Mouse (Mus musculus): Measurements from ENCODE around the gene Perm1. TPM values are rescaled to one million over a fixed set of nuclear protein-coding genes. Genes with fewer than 3 reads are reported as not detected.

Perm1 gene
- total RNA-seq (2021), result 100 to 1,000 TPM; 144 to 172 TPM
- long read RNA-seq, experiment 1, transcript Perm1-201 (4 exons, 3,901 nt), result major isoform, 9 of 154 reads
- long read RNA-seq, experiment 1, partial matches to known transcripts, result 145 of 154 reads
- long read RNA-seq, experiment 1, other reads (novel, unspliced or antisense), result 0 of 154 reads
- long read RNA-seq, experiment 2, transcript Perm1-201 (4 exons, 3,901 nt), result major isoform, 16 of 175 reads
- long read RNA-seq, experiment 2, partial matches to known transcripts, result 159 of 175 reads
- long read RNA-seq, experiment 2, other reads (novel, unspliced or antisense), result 0 of 175 reads

GRCm38 (mm10) chr4:156215649-156216048, at the start of gene Perm1:
TSS of gene Perm1 (plus strand) at chr4:156215868.
- DNase-seq, result peak; percentile 64 to 73
- intact Hi-C loops (cut with DNase I), result no loop called here

GRCm38 (mm10) chr4:156166477-156166876, 49.2 kb upstream of the Perm1 start:
- intact Hi-C loops (cut with DNase I), result loop anchor here (5.0 kb wide), 1 partner anchor 34 kb away; the partner anchor contains the start of gene Rnf223
- DNase-seq, result no peak

- intact Hi-C loops (cut with DNase I), result loop anchor here (5.0 kb wide), 1 partner anchor 36 kb away; the partner anchor contains the start of gene Rnf223
- no peak for DNase-seq
Measured at GRCm38 (mm10) chr4:156168611-156169010, 47.1 kb upstream of the Perm1 start.

GRCm38 (mm10) chr4:156169129-156169528, 46.5 kb upstream of the Perm1 start:
- no peak for DNase-seq
- intact Hi-C loops (cut with DNase I), result loop anchor here (5.0 kb wide), 1 partner anchor 37 kb away; the partner anchor contains the start of gene Rnf223

GRCm38 (mm10) chr4:156171828-156172227, 43.8 kb upstream of the Perm1 start:
- intact Hi-C loops (cut with DNase I), result no loop called here
- DNase-seq, result no peak

GRCm38 (mm10) chr4:156177630-156178029, 38.0 kb upstream of the Perm1 start:
- DNase-seq, result no peak
- intact Hi-C loops (cut with DNase I), result no loop called here

GRCm38 (mm10) chr4:156183747-156184146, 31.9 kb upstream of the Perm1 start:
- no peak for DNase-seq
- intact Hi-C loops (cut with DNase I), result no loop called here

- no peak for DNase-seq
Measured at GRCm38 (mm10) chr4:156184291-156184954, 31.2 kb upstream of the Perm1 start.

GRCm38 (mm10) chr4:156185456-156185949, 30.2 kb upstream of the Perm1 start:
- no peak for DNase-seq
- intact Hi-C loops (cut with DNase I), result no loop called here

More at GRCm38 (mm10) chr4:156184291-156184954, 31.2 kb upstream of the Perm1 start:
- intact Hi-C loops (cut with DNase I), result no loop called here

- no peak for DNase-seq
- intact Hi-C loops (cut with DNase I), result no loop called here
Measured at GRCm38 (mm10) chr4:156185950-156186850, 29.5 kb upstream of the Perm1 start.

GRCm38 (mm10) chr4:156188162-156188810, 27.4 kb upstream of the Perm1 start:
- intact Hi-C loops (cut with DNase I), result no loop called here

GRCm38 (mm10) chr4:156188811-156189323, 26.8 kb upstream of the Perm1 start:
- intact Hi-C loops (cut with DNase I), result no loop called here
- DNase-seq, result no peak

More at GRCm38 (mm10) chr4:156188162-156188810, 27.4 kb upstream of the Perm1 start:
- DNase-seq, result no peak

- intact Hi-C loops (cut with DNase I), result loop anchor here (5.0 kb wide), 1 partner anchor 80 kb away; no protein-coding TSS in a partner anchor
- no peak for DNase-seq
Measured at GRCm38 (mm10) chr4:156192421-156193199, 23.1 kb upstream of the Perm1 start.

GRCm38 (mm10) chr4:156193200-156193590, 22.5 kb upstream of the Perm1 start:
- intact Hi-C loops (cut with DNase I), result loop anchor here (5.0 kb wide), 1 partner anchor 81 kb away; no protein-coding TSS in a partner anchor
- no peak for DNase-seq

- intact Hi-C loops (cut with DNase I), result loop anchor here (5.0 kb wide), 1 partner anchor 82 kb away; no protein-coding TSS in a partner anchor
Measured at GRCm38 (mm10) chr4:156193906-156194305, 21.8 kb upstream of the Perm1 start.

GRCm38 (mm10) chr4:156194346-156194745, 21.3 kb upstream of the Perm1 start:
- intact Hi-C loops (cut with DNase I), result loop anchor here (5.0 kb wide), 1 partner anchor 82 kb away; no protein-coding TSS in a partner anchor
- no peak for DNase-seq

More at GRCm38 (mm10) chr4:156193906-156194305, 21.8 kb upstream of the Perm1 start:
- DNase-seq, result no peak

GRCm38 (mm10) chr4:156195927-156196870, 19.5 kb upstream of the Perm1 start:
- DNase-seq, result peak in 1 of 2 experiments; percentile 45
- intact Hi-C loops (cut with DNase I), result no loop called here

Data from gastrocnemius, postnatal 36 days (tissue).